Mouse (Mus musculus) heart, postnatal 0 days (tissue): Measurements from ENCODE around the gene Cnih2.

Experiments used
- CTCF ChIP-seq: IDR thresholded peaks from 2 replicates; pipeline ENCODE4 v1.5.1; 2016; ENCODE audit warnings: antibody characterized with exemption, control low read depth, low read depth
- EP300 ChIP-seq: IDR thresholded peaks from 2 replicates; pipeline ENCODE4 v1.6.1; 2016; ENCODE audit warnings: antibody characterized with exemption, low read depth

DNA sequence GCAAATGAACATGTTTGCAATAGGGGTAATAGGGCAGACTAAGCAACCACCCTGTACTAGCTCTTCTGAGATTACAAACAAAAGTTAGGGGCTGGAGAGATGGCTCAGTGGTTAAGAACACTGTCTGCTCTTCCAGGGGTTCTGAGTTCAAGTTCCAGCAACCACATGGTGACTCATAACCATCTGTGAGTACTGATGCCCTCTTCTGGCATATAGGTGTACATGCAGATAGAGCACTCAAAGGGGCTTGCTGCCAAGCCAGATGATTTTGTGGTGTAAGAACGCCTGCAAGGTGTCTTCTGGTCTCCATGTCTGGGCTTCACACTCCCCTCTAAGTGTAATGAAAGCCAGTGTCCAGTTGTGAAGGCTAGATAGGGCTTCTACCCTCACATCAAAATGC, 31.4 kb upstream of the Cnih2 start:
- peak; percentile 41 for TF ChIP-seq CTCF
- no peak for TF ChIP-seq EP300
